Mouse (Mus musculus): ENCODE data around the gene Phkg2. TPM values are rescaled to one million over a fixed set of nuclear protein-coding genes. Genes with fewer than 3 reads are reported as not detected.
"Not testable (repeated sequence)": the region's sequence is repeated elsewhere in the genome, so short reads cannot be mapped to it uniquely, and the experiment has no call there.

Gene Phkg2
- total RNA-seq, 4 experiments from 2014 or later = 12.1 to 20.9 (median 17.3) TPM

GRCm38 (mm10) chr7:127602903-127603302, 29.8 kb downstream of the Phkg2 start:
- DNase-seq (ENCODE audit: low spot score) = no peak

GRCm38 (mm10) chr7:127604256-127604655, 31.1 kb downstream of the Phkg2 start:
- DNase-seq (ENCODE audit: low spot score) = no peak

GRCm38 (mm10) chr7:127607150-127607549, 34.0 kb downstream of the Phkg2 start:
- DNase-seq (ENCODE audit: low spot score) = no peak

GRCm38 (mm10) chr7:127611011-127611410, 37.9 kb downstream of the Phkg2 start:
- DNase-seq (ENCODE audit: low spot score) = no peak

GRCm38 (mm10) chr7:127611561-127611960, 38.4 kb downstream of the Phkg2 start:
- DNase-seq (ENCODE audit: low spot score) = no peak

GRCm38 (mm10) chr7:127613501-127613900, 40.4 kb downstream of the Phkg2 start:
- DNase-seq (ENCODE audit: low spot score) = no peak

- no peak for DNase-seq (ENCODE audit: low spot score)
Observed at GRCm38 (mm10) chr7:127614091-127614490, 41.0 kb downstream of the Phkg2 start.

GRCm38 (mm10) chr7:127614511-127614890, 41.4 kb downstream of the Phkg2 start:
- DNase-seq (ENCODE audit: low spot score) = no peak

- peak; percentile 78 for DNase-seq (ENCODE audit: low spot score)
Observed at GRCm38 (mm10) chr7:127614891-127615843, 42.0 kb downstream of the Phkg2 start, which contains the start of gene Zfp629. TSS of gene Zfp629 (minus strand) at chr7:127615797.

- DNase-seq (ENCODE audit: low spot score) = no peak
Observed at GRCm38 (mm10) chr7:127616336-127616735, 43.2 kb downstream of the Phkg2 start.

GRCm38 (mm10) chr7:127616881-127617280, 43.7 kb downstream of the Phkg2 start:
- no peak for DNase-seq (ENCODE audit: low spot score)

- DNase-seq (ENCODE audit: low spot score) = no peak
Observed at GRCm38 (mm10) chr7:127617962-127618361, 44.8 kb downstream of the Phkg2 start.

- not testable (repeated sequence) for DNase-seq (ENCODE audit: low spot score)
Observed at GRCm38 (mm10) chr7:127618402-127618801, 45.3 kb downstream of the Phkg2 start.

- DNase-seq (ENCODE audit: low spot score) = no peak
Observed at GRCm38 (mm10) chr7:127626039-127626438, 52.9 kb downstream of the Phkg2 start.

GRCm38 (mm10) chr7:127626471-127626870, 53.3 kb downstream of the Phkg2 start:
- DNase-seq (ENCODE audit: low spot score) = no peak

GRCm38 (mm10) chr7:127628646-127629045, 55.5 kb downstream of the Phkg2 start:
- DNase-seq (ENCODE audit: low spot score) = no peak

- no peak for DNase-seq (ENCODE audit: low spot score)
Observed at GRCm38 (mm10) chr7:127631416-127631815, 58.3 kb downstream of the Phkg2 start.

Other genes with a start within 250 kb of the Phkg2 start
- 10 to 100 TPM; 37.1 to 43.4 (median 41.5) TPM for gene Zfp768, start 227.8 kb upstream of the Phkg2 start, total RNA-seq (2022)
- 1 to 10 TPM; 3.2 to 4.3 (median 3.7) TPM for gene Zfp747, start 197.3 kb upstream of the Phkg2 start, total RNA-seq (2022)
- gene 9130019O22Rik, start 186.2 kb upstream of the Phkg2 start, total RNA-seq (2022) = 1 to 10 TPM; 1.8 to 2.5 (median 2.0) TPM
- 1 to 10 TPM; 2.9 to 5.1 (median 3.9) TPM for gene E430018J23Rik, start 179.7 kb upstream of the Phkg2 start, total RNA-seq (2022)
- 1 to 10 TPM; 2.3 to 4.4 (median 3.2) TPM for gene Zfp764, start 166.5 kb upstream of the Phkg2 start, total RNA-seq (2022)
- 1 to 10 TPM; 4.2 to 4.8 (median 4.3) TPM for gene Zfp688, start 151.3 kb upstream of the Phkg2 start, total RNA-seq (2022)
- gene Zfp689, start 124.2 kb upstream of the Phkg2 start, total RNA-seq (2022) = 1 to 10 TPM; 1.2 to 2.1 (median 1.4) TPM
- gene Prr14, start 113.7 kb upstream of the Phkg2 start, total RNA-seq (2022) = 10 to 100 TPM; 25.6 to 27.9 (median 27.3) TPM
- 10 to 100 TPM; 27.5 to 36.1 (median 30.5) TPM for gene Fbrs, start 94.1 kb upstream of the Phkg2 start, total RNA-seq (2022)
- 10 to 100 TPM; 51.8 to 60.5 (median 55.2) TPM for gene Srcap, start 61.4 kb upstream of the Phkg2 start, total RNA-seq (2022)
- 10 to 100 TPM in 2 of 4 experiments, 1 to 10 TPM in 2; 8.8 to 10.9 (median 10.2) TPM for gene Gm42715, start 53.8 kb upstream of the Phkg2 start, total RNA-seq (2022)
- gene Tmem265, start 11.9 kb upstream of the Phkg2 start, total RNA-seq (2022) = not detected
- gene Ccdc189, start 15.3 kb downstream of the Phkg2 start, total RNA-seq (2022) = 10 to 100 TPM; 10.1 to 15.2 (median 14.4) TPM
- gene Rnf40, start 15.4 kb downstream of the Phkg2 start, total RNA-seq (2022) = 10 to 100 TPM; 38.1 to 42.6 (median 40.3) TPM
- gene Zfp629, start 42.5 kb downstream of the Phkg2 start, total RNA-seq (2022) = 10 to 100 TPM; 19.9 to 23.4 (median 20.0) TPM
- gene Bcl7c, start 135.6 kb downstream of the Phkg2 start, total RNA-seq (2022) = 10 to 100 TPM; 37.6 to 44.6 (median 41.4) TPM
- gene Ctf1, start 139.4 kb downstream of the Phkg2 start, total RNA-seq (2022) = 10 to 100 TPM in 3 of 4 experiments, 1 to 10 TPM in 1; 9.4 to 12.3 (median 10.2) TPM
- gene Ctf2, start 158.8 kb downstream of the Phkg2 start, total RNA-seq (2022) = not detected
- 1 to 10 TPM; 1.9 to 4.9 (median 3.2) TPM for gene Fbxl19, start 171.2 kb downstream of the Phkg2 start, total RNA-seq (2022)
- gene Orai3, start 196.5 kb downstream of the Phkg2 start, total RNA-seq (2022) = 10 to 100 TPM; 20.0 to 26.6 (median 24.7) TPM
- gene Setd1a, start 203.3 kb downstream of the Phkg2 start, total RNA-seq (2022) = 10 to 100 TPM; 15.4 to 23.1 (median 17.9) TPM
- 1 to 10 TPM; 1.9 to 3.3 (median 2.7) TPM for gene Gm49388, start 212.3 kb downstream of the Phkg2 start, total RNA-seq (2022)
- gene Hsd3b7, start 227.3 kb downstream of the Phkg2 start, total RNA-seq (2022) = 10 to 100 TPM; 11.8 to 14.5 (median 12.7) TPM

Measured in heart, adult 8-10 months (tissue).